Mouse (Mus musculus) gastrocnemius, postnatal 36 days (tissue): ENCODE measurements around the gene Pgm2. TPM values are rescaled to one million over a fixed set of nuclear protein-coding genes. Genes with fewer than 3 reads are reported as not detected.

ENCODE experiments used
- DNase-seq, 2 experiments: peaks; one replicate each; pipeline ENCODE4 v3.0.0; 2022
- intact Hi-C: fragments of 180-260 bp; cut with DNase I; formaldehyde crosslinking; loops from one replicate; pipeline ENCODE4 v1.15.1; 2025
- total RNA-seq, 2 experiments: library from RNA; stranded (reverse); gene quantifications; 2 replicates each; pipeline ENCODE4 v1.2.3; 2021

Gene Pgm2
- total RNA-seq, 2 experiments from 2014 or later = 2.3 to 3.2 TPM

DNA sequence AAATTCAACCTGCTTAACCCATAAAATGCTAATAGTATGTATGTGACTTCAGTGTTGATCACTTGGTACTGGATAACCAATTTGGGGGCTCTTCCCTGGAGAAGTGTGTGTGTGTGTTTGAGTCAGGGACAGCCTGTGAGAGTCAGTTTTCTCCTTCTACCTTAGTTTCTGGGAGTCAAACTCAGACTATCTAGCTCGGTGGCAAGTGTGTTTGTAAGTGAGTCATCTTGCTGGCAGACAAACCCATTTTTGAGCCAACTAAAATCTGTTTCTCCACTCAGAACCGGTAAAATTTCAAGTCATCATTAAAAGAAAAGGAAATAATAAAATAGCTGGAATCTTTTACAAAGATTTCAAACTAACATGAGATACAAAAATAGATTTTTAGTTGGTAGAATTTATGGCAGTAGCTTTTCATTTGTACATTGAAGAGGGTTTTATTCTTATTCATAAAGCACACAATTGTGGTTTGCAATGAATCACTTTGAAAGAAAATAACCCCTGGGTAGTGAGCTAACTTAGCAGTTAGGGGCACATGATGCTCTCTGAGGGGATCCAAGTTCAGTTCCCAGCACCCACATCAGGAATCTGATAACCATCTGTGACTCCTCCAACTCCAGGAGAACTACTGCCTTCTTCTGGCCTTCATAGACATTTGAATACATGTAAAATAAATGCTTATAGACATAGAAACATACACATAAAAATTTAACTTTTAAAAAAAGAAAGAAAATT is 21.8 kb upstream of the Pgm2 start:
- intact Hi-C loops = loop anchor here (1.0 kb wide), 1 partner anchor 165 kb away; no protein-coding TSS in a partner anchor
- DNase-seq = no peak

DNA sequence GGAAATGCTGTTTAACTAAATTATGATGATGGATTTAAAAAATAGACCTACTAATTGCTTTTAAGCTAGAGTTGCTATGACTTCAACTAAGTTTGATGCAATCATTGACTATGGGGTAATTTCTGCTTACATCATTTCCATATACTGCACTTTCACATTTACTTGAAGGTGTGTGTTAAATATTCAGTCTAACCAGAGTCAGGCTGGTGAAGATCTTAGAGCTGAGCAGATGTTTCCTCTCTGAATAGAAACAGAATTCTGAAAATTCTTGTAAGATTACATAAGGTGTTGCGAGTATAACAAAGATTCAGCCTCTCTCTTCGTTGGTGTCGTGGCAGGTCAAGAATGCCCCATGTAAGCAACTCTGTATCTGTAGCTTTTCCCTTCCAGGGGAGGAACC is 18.3 kb upstream of the Pgm2 start:
- intact Hi-C loops = no loop called here

DNA sequence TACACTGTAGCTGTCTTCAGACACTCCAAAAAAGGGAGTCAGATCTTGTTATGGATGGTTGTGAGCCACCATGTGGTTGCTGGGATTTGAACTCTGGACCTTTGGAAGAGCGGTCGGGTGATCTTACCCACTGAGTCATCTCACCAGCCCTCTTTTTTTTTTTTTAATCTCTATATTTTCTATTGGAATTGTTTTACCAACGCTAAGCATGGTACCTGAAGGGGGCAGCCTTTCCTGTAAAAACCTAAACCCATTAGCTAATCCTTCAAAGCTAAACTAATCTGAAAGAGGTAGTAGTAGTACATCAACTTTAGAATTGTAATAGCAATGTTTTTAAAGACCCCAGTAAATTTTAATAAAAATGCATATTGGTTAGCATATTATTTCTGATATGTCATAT is 17.2 kb upstream of the Pgm2 start:
- no peak for DNase-seq
- intact Hi-C loops = no loop called here

More for the DNA sequence above, 18.3 kb upstream of the Pgm2 start:
- DNase-seq = no peak

DNA sequence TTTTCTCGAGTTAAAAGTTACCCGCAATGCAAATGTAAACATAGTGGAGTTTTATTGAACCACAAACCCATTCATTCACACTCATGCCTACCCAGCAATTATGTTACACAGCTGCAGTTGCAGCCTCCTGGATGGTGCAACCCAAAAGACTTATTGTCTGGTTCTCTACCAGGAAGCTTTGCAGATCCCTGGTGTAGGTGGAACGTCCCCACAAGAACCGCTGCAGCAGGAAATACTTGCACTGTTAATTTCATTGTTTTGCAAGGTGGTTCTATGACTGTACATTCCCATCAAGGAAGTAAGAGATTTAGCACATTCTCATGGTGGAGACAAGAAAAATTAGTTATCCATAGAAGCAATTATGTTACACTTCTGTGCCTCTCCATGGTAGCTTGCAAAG is 15.4 kb upstream of the Pgm2 start:
- intact Hi-C loops = no loop called here
- DNase-seq = no peak

DNA sequence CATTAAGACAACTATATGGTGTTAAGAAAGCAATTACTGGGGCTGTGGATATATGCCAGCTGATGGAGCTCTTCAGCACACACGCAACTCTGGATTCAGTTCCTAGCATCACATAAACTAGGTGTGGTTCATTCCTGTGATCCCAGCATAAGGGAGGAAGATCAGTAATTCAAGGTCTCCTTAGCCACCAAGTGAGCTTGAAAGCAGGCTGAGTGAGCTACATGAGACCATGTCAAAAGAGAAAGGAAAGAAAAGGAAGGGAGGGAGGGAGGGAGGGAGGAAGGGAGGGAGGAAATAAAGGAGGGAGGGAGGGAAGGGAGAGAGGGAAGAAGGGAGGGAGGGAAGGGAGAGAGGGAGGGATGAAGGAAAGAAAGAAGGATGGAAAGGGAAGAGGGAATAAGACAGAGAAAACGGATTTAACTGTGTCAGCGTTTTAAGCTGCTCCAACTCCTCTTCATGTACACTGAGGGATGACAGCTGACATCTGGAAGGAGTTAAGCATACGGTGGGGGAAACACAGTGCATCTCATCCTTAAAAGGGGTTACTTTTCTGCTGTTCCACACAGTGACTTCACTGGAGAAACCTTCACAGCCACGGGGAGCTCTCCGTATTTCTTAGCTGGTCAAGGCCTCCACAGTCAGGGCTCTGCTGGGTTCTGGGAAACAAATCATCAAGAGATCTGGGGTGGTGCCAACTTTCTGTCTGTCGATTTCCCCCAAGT is 13.8 kb upstream of the Pgm2 start:
- intact Hi-C loops = no loop called here
- no peak for DNase-seq

DNA sequence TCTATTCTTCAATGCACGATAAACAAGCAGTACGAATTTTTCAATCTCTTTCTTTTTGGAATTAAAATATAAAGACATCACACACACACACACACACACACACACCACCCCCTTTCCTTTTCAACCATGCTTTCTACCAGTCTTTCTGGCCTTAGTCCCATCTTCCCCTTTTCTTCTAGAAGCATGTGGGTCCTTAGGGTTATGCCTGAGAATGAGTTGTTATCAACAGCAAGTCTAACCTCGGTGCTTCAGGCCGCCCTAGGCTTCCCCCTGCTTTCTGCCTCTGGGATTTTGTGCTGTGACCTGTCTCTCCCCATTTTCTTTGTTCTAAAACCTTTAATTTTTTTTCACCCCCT is 13.3 kb upstream of the Pgm2 start:
- no peak for DNase-seq
- intact Hi-C loops = no loop called here

DNA sequence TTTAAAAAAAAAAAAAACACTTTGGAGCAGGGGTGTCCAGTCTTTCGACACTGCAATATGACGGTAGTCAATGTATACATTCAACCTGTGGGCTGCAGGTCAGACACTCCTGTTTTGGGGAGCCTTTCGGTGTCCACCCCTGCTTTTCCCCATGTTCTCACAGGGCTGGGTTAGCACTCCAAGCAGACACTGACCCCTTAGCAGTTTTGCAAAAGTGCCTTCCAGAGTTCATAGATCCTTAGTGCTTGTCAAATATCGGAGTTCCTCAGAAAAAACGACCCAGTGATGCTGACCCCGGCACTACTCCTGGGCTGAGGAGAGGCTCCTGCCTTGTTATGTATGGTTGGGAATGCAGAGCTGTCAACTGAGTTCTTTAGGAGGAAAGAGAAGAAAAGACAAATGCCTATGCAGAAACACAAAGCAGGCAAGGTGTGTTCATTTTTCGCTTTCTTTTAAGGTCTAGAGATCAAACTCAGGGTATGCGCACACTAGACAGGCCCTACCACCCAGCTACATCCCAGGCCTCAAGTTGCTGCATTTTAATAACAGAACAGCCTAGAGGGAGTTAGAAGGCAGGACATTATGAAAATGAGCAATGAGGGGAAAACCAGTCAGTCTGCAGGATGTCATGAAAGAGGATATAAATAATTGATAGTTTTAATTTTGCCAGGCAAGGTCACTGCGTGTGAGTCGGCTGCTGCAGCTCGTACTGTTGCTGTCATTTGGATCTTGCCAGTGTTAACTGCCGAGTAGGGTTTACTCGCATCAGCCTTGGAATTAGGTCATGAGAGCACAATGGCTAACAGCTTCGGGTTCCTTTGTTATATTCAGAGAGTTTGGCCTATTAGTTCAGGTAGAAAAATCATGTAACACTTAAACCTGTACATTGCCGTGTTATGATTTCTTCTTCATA is 9.0 kb upstream of the Pgm2 start:
- DNase-seq = no peak
- intact Hi-C loops = no loop called here

DNA sequence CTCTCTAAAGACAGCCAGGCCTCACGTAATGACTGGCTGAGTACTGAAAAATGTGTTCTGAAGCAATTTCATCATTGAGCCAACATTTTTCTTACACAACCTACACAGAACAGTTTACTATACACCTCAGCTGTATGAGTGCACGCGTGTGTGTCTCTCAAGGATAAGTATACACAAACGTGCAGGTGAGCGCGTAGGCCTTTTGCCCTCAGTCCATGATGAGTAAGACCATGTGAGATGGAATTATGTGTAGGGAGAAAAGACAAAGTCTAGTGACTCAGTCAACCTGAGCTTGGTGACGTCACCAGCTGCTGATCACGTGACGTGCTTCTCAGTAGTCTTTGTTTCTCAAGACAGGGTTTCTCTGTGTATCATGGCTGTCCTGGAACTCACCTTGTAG is 7.3 kb upstream of the Pgm2 start:
- DNase-seq = no peak
- intact Hi-C loops = loop anchor here (5.0 kb wide), 1 partner anchor 98 kb away; no protein-coding TSS in a partner anchor

DNA sequence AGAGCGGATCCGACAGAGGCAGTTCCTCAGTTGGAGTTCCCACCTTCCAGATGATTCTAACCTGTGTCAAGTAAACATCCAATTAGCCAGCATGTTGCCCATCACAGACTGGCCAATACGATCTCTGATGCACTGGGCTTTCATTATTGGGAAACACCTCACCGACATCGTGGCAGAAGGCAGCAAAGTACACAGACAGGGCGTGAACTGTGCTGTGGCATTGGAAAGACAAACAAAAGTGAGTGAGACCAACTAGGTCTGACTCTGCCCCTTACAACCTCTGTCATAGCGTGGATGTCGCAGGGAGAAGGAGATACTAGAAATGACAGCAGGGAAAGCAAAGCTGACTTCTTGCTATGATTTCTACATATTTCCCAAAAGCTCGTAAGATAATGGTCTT is 4.0 kb upstream of the Pgm2 start:
- intact Hi-C loops = loop anchor here (5.0 kb wide), 1 partner anchor 101 kb away; no protein-coding TSS in a partner anchor
- no peak for DNase-seq

DNA sequence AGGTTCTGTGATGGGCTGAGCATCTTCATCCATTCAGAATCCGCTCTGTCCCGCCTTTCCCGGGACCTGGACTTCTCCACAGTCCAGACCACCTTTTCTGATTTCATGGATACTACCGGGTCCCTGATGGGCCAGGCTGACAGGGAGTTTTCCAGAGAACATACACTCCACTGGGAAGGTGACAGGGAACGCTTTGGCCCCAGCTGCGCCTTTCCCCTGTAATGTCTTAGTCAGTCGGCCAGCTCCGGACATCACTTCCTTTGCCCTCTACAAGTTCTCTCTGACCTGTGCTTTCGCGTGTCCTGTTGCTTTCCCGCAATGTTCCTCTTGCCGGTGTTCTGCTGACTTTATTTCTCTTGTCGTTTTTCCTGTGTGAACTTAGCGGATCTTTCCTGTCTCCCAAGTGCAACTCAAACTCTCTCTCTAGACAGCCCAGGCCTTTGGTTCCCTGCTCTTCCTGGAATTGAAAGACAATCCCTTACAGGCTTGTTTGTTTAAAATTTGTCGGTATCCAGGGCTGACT is 660 bp downstream of the Pgm2 start:
- peak in 1 of 2 experiments; percentile 38 for DNase-seq
- intact Hi-C loops = no loop called here

DNA sequence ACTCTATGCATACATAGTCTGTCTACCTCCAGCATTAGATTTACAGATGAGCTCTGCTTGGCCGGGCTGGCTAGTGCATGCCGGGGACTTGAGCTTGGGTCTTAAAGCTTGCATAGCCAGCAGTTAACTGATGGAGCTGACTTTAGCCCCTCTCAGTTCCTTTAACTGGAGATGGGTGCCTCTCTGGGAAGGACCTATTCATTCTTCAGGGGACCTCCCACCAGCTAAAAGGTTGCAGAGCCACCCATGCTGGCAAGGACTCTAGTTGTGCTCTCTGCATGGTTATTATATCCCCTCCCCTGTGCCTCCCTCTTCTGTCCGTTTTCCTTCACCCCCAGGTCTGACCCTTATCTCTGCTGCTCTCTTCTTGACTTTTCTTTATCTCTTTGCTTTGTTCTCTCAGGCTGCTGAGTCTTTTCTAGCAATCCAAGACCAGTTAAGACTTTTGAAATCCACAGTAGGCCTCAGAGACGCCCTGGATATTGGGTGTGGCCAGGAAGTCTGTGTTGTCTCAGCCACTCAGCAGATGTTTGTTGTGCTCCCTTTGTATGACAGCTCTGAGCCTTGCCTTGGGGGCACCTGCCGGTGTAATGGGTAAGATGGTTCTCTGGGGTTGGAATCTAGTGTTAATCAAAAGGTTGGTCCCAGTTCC is 2.7 kb downstream of the Pgm2 start:
- DNase-seq = no peak
- intact Hi-C loops = no loop called here

DNA sequence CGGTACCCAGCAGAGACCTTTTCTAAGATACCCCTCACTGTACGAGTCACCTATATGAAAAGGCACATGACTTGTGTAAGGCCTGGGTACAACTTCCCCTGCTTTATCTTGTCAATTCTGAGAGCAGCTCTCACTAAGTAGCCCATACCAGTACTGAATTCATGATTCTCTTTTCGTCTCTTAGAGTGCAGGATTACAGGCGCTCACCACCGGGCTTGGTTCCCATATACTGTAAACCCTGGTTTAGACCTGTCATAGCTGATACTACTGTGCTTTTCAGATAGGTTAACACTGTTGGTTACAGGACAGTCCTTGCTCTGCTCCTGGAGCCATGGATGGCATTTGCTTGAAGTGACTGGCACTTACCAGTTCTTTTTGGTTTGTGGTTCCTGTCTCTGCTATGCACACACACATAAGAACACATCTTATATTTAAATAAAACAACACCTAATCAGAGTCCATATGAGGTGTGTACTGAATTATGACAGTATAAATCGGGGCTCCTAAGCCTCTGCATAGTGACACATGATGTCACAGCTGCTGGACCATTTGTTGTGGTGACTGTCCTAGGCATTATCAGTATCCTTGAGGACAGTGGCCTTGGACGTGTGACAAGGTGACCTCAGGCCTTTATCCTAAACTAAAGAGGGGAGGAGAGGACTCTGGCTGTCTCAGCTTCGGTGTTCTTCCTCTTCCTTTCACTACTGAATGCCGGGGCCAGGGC is 9.4 kb downstream of the Pgm2 start:
- no peak for DNase-seq
- intact Hi-C loops = no loop called here

DNA sequence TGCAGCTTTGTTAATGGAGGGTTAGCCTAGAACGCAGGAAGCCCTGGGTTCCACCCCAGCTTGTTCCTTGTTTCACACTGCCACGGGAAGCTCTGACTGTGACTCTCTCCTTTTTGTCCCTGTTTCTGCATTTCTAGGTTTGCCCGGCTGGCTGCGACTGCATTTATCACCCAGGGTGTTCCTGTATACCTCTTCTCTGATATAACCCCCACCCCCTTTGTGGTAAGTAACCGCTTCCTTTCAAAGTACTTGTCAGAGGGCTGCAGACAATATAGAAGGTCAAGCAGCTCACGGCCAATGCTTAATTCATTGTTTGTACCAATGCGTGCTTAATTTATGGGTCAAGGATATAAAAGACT is 9.9 kb downstream of the Pgm2 start:
- DNase-seq = no peak
- intact Hi-C loops = no loop called here

DNA sequence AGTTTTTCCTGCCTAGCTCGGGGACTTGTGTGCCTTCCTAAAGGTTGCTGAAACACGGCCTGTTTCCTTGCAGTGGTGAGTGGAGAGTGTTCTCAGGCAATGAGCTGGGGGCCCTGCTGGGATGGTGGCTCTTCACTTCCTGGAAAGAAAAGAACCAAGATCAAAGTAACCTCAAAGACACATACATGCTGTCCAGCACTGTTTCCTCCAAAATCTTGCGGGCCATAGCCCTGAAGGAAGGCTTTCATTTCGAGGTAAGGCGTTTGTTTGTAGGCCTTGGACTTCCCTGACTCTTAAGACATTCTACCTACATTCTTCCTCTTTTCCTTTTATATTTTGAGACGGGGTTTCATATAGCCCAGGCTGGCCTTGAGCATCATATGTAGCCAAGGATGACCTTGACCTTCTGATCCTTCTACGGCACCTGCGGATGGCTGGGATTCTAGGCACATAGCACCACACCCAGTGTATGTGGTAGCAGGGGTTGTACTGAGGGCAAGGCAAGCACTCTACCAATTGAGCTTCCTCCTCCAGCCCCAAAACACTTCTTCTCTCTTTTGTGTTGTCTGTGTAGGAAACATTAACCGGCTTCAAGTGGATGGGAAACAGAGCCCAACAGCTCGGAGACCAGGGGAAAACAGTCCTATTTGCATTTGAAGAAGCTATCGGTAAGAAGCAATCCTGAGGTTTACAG is 15.0 kb downstream of the Pgm2 start:
- intact Hi-C loops = no loop called here
- no peak for DNase-seq

DNA sequence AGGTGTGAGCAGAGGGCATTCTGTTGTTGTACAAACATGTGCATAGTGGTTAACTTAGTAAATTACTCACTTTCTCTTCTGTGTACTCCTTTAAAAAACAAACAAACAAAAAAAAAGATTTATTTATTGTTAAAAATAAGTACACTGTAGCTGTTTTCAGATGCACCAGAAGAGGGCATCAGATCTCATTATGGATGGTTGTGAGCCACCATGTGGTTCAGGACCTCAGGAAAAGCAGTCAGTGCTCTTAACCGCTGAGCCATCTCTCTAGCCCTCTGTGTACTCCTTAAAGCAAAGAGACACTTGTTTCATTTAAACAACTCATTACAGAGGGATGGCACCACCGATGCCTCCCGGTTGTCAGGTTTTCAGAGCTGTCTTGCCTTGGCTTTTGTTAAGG is 16.5 kb downstream of the Pgm2 start:
- intact Hi-C loops = no loop called here
- DNase-seq = no peak

DNA sequence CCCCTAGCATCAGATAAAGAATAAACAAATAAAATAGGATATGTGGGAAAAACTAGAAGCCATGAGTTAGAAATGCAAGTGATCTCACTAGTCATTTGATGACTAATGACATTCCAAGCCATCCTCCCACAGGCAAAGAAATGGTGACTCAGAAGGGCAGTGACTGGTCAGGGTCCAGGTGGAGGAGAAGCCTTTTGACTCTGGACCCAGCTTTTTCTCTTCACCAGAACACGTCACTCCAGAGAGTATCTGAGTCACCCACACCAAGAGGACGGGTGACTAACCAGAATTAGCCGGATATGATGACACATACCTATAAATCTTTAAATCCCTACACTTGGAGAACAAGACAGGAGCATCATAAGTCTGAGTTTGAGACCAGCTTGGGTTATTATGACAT is 19.6 kb downstream of the Pgm2 start:
- intact Hi-C loops = no loop called here

DNA sequence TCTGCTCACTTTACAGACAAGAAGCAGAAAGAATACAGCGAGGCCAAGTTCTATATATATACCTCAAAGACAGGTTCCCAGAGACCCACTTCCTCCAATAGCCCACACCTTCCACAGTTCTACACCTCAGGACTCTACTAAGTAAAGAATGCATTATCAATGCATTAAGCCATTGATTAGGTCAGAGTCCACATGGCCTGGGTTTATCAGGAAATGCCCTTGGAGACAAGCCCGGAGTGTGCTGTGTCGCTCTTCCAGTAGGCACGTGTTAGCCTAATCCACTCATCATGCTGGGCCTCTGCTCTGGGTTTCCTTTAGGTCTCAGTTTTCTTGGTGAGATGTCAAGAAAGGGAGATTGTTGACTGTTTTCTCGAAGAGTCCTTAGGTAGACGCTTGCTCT is 21.5 kb downstream of the Pgm2 start:
- DNase-seq = no peak
- intact Hi-C loops = no loop called here

More for the DNA sequence above, 19.6 kb downstream of the Pgm2 start:
- no peak for DNase-seq

DNA sequence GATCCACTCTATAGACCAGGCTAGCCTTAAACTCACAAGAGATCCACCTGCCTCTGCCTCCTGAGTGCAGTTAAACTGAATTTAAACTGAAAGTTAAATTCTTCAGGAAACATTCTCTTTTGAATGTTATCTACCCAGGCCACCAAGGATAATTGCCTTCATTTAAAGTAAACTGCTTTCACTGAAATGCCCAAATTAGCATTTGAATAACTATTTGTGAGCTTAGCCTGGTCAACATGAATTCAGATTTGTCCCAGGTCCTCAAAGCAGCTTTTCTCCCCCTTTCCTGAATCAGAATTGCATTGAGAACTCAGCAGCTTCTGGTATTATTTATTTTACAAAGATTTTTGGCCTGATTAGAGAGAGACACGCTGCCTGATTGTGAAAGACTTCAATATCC is 24.4 kb downstream of the Pgm2 start:
- intact Hi-C loops = no loop called here
- no peak for DNase-seq

DNA sequence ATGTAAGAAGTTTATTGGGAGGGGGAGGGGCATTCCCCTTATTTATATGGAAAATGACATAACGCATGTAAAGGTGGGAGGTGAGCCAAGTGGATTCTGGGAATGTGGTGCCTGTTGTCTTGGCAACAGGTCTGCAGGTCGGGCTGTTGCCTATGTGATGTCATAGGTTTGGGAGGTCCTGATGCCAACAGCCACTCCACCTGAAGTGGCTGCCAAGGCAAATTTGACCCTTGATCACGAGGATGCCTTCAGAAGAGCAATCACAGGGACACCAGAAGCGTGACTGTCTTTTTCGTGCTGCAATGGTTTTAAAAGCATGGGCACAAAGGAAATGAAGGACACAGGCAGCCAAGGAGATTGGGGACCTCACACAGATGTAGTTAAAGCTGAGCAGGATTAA is 33.0 kb downstream of the Pgm2 start:
- DNase-seq = no peak
- intact Hi-C loops = no loop called here
